Mouse (Mus musculus): ENCODE measurements around the gene Ispd. TPM values are rescaled to one million over a fixed set of nuclear protein-coding genes. Genes with fewer than 3 reads are reported as not detected.

Gene Ispd
- polyA plus RNA-seq, 1 experiment, result 2.5 TPM

- 60% methylated on average over 3 of the region's 3 CpGs for WGBS
These were observed 100.5 kb downstream of the Ispd start for GRCm38 (mm10) chr12:36481742-36482141.

GRCm38 (mm10) chr12:36483346-36483745 lies 102.1 kb downstream of the Ispd start:
- no peak for TF ChIP-seq POLR2A (IDR thresholded peaks at IDR 0.05; ENCODE audit: low read depth, low read length)
- no peak for TF ChIP-seq CTCF (conservative IDR thresholded peaks at IDR 0.05; ENCODE audit: insufficient read depth, insufficient read length, low read depth, low read length)
- no peaks in the 10 kb centered on the region for H3K36me3 ChIP-seq (ENCODE audit: control insufficient read depth, insufficient read depth, low read length)
- no peak overlapping the region for H3K4me3 ChIP-seq (ENCODE audit: insufficient read depth, low read depth, low read length)
- DNase-seq, result no peak
- 24% methylated on average over 2 of the region's 2 CpGs for WGBS
- H3K27me3 ChIP-seq (replicated peaks; ENCODE audit: control insufficient read depth, insufficient read depth, low read length), result no peaks in the 10 kb centered on the region
- H3K4me1 ChIP-seq (ENCODE audit: control insufficient read depth, insufficient read depth, low read length), result 0 out of 2 replicates have a peak, but pooled peaks cover 2% of the 10 kb centered on the region
- H3K27ac ChIP-seq (ENCODE audit: insufficient read depth, low read depth, low read length), result no peak overlapping the region

More at GRCm38 (mm10) chr12:36481742-36482141, 100.5 kb downstream of the Ispd start:
- Histone ChIP-seq H3K27ac (ENCODE audit: insufficient read depth, low read depth, low read length) (peak overlapping the region; percentile 71; the same call in 1 of the 2 replicates), H3K4me1 (ENCODE audit: control insufficient read depth, insufficient read depth, low read length) (0 out of 2 replicates have a peak, but pooled peaks cover 2% of the 10 kb centered on the region), H3K36me3 (ENCODE audit: control insufficient read depth, insufficient read depth, low read length) (no peaks in the 10 kb centered on the region), H3K27me3 (replicated peaks; ENCODE audit: control insufficient read depth, insufficient read depth, low read length) (no peaks in the 10 kb centered on the region), H3K4me3 (ENCODE audit: insufficient read depth, low read depth, low read length) (no peak overlapping the region)
- no peak for TF ChIP-seq POLR2A (IDR thresholded peaks at IDR 0.05; ENCODE audit: low read depth, low read length)
- no peak for TF ChIP-seq CTCF (conservative IDR thresholded peaks at IDR 0.05; ENCODE audit: insufficient read depth, insufficient read length, low read depth, low read length)
- DNase-seq, result peak; percentile 33

GRCm38 (mm10) chr12:36497565-36497964 lies 116.3 kb downstream of the Ispd start:
- no peak for DNase-seq
- Histone ChIP-seq H3K4me1 (ENCODE audit: control insufficient read depth, insufficient read depth, low read length) (no peaks in the 10 kb centered on the region), H3K4me3 (ENCODE audit: insufficient read depth, low read depth, low read length) (no peak overlapping the region), H3K36me3 (ENCODE audit: control insufficient read depth, insufficient read depth, low read length) (no peaks in the 10 kb centered on the region), H3K27ac (ENCODE audit: insufficient read depth, low read depth, low read length) (no peak overlapping the region), H3K27me3 (replicated peaks; ENCODE audit: control insufficient read depth, insufficient read depth, low read length) (no peaks in the 10 kb centered on the region)
- TF ChIP-seq POLR2A (IDR thresholded peaks at IDR 0.05; ENCODE audit: low read depth, low read length), result no peak
- TF ChIP-seq CTCF (conservative IDR thresholded peaks at IDR 0.05; ENCODE audit: insufficient read depth, insufficient read length, low read depth, low read length), result no peak
- WGBS, result 92% methylated on average over 3 of the region's 3 CpGs

- DNase-seq, result no peak
- 94% methylated on average over 7 of the region's 7 CpGs for WGBS
- no peaks in the 10 kb centered on the region for H3K36me3 ChIP-seq (ENCODE audit: control insufficient read depth, insufficient read depth, low read length)
- H3K4me3 ChIP-seq (ENCODE audit: insufficient read depth, low read depth, low read length), result no peak overlapping the region
- peaks cover 3% of the 10 kb centered on the region; the same call in 1 of the 2 replicates for H3K4me1 ChIP-seq (ENCODE audit: control insufficient read depth, insufficient read depth, low read length)
- H3K27ac ChIP-seq (ENCODE audit: insufficient read depth, low read depth, low read length), result no peak overlapping the region
- H3K27me3 ChIP-seq (replicated peaks; ENCODE audit: control insufficient read depth, insufficient read depth, low read length), result no peaks in the 10 kb centered on the region
- TF ChIP-seq CTCF (conservative IDR thresholded peaks at IDR 0.05; ENCODE audit: insufficient read depth, insufficient read length, low read depth, low read length), result no peak
- TF ChIP-seq POLR2A (IDR thresholded peaks at IDR 0.05; ENCODE audit: low read depth, low read length), result no peak
These were observed 126.1 kb downstream of the Ispd start for GRCm38 (mm10) chr12:36507111-36507903.

GRCm38 (mm10) chr12:36509954-36510642 lies 128.8 kb downstream of the Ispd start:
- Histone ChIP-seq H3K4me3 (ENCODE audit: insufficient read depth, low read depth, low read length) (no peak overlapping the region), H3K36me3 (ENCODE audit: control insufficient read depth, insufficient read depth, low read length) (no peaks in the 10 kb centered on the region), H3K27me3 (replicated peaks; ENCODE audit: control insufficient read depth, insufficient read depth, low read length) (no peaks in the 10 kb centered on the region), H3K27ac (ENCODE audit: insufficient read depth, low read depth, low read length) (peak overlapping the region; percentile 91), H3K4me1 (ENCODE audit: control insufficient read depth, insufficient read depth, low read length) (peaks cover 3% of the 10 kb centered on the region; the same call in 1 of the 2 replicates)
- DNase-seq, result peak; percentile 69
- WGBS, result 49% methylated on average over 10 of the region's 10 CpGs
- TF ChIP-seq POLR2A (IDR thresholded peaks at IDR 0.05; ENCODE audit: low read depth, low read length) (no peak), CTCF (conservative IDR thresholded peaks at IDR 0.05; ENCODE audit: insufficient read depth, insufficient read length, low read depth, low read length) (no peak)

- 71% methylated on average over 2 of the region's 2 CpGs for WGBS
- TF ChIP-seq POLR2A (IDR thresholded peaks at IDR 0.05; ENCODE audit: low read depth, low read length) (no peak), CTCF (conservative IDR thresholded peaks at IDR 0.05; ENCODE audit: insufficient read depth, insufficient read length, low read depth, low read length) (no peak)
- H3K36me3 ChIP-seq (ENCODE audit: control insufficient read depth, insufficient read depth, low read length), result no peaks in the 10 kb centered on the region
- H3K4me1 ChIP-seq (ENCODE audit: control insufficient read depth, insufficient read depth, low read length), result peaks cover 5% of the 10 kb centered on the region; the same call in 1 of the 2 replicates
- H3K27me3 ChIP-seq (replicated peaks; ENCODE audit: control insufficient read depth, insufficient read depth, low read length), result no peaks in the 10 kb centered on the region
- no peak overlapping the region for H3K27ac ChIP-seq (ENCODE audit: insufficient read depth, low read depth, low read length)
- no peak overlapping the region for H3K4me3 ChIP-seq (ENCODE audit: insufficient read depth, low read depth, low read length)
- no peak for DNase-seq
These were observed 140.5 kb downstream of the Ispd start for GRCm38 (mm10) chr12:36521774-36522173.

- DNase-seq, result peak; percentile 77
- Histone ChIP-seq H3K36me3 (ENCODE audit: control insufficient read depth, insufficient read depth, low read length) (no peaks in the 10 kb centered on the region), H3K4me3 (ENCODE audit: insufficient read depth, low read depth, low read length) (no peak overlapping the region), H3K4me1 (ENCODE audit: control insufficient read depth, insufficient read depth, low read length) (peaks cover 5% of the 10 kb centered on the region; the same call in 1 of the 2 replicates), H3K27ac (ENCODE audit: insufficient read depth, low read depth, low read length) (no peak overlapping the region), H3K27me3 (replicated peaks; ENCODE audit: control insufficient read depth, insufficient read depth, low read length) (no peaks in the 10 kb centered on the region)
- TF ChIP-seq CTCF (conservative IDR thresholded peaks at IDR 0.05; ENCODE audit: insufficient read depth, insufficient read length, low read depth, low read length) (no peak), POLR2A (IDR thresholded peaks at IDR 0.05; ENCODE audit: low read depth, low read length) (no peak)
- 71% methylated on average over 2 of the region's 2 CpGs for WGBS
These were observed 142.3 kb downstream of the Ispd start for GRCm38 (mm10) chr12:36523515-36523914.
